Mouse (Mus musculus): ENCODE data around the gene Dock11. TPM values are rescaled to one million over a fixed set of nuclear protein-coding genes. Genes with fewer than 3 reads are reported as not detected.

The Dock11 gene
- polyA plus RNA-seq, 1 experiment from 2014 or later = 18.2 TPM

- Histone ChIP-seq H3K4me1 (no peaks in the 10 kb centered on the region), H3K4me3 (no peak overlapping the region), H3K27ac (replicated peaks) (no peak overlapping the region), H3K36me3 (replicated peaks) (no peaks in the 10 kb centered on the region), H3K27me3 (replicated peaks; ENCODE audit: low read depth, poor library complexity, severe bottlenecking) (no peaks in the 10 kb centered on the region), H3K9me3 (no peaks in the 10 kb centered on the region)
- no peak for DNase-seq (ENCODE audit: low spot score)
These were observed 161.7 kb downstream of the Dock11 start for GRCm38 (mm10) chrX:36050312-36050711.

DNA sequence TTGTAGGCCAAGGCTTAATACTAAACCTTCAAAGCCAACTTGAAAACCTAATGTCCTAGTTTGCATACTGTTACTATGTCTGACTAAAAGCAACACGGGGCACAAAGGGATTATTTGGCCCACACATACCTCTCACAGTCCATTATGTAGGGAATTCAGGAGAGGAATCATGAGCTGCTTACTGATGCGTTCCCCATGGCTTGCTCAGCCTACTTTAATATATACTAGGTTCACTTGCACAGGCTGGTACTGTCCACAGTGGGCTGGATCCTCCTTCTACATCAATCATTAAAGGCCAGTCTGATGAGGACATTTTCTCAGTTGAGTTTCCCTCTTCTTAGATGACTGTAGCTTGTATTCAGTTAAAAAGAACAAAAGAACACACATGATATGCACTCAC, 185.4 kb downstream of the Dock11 start:
- H3K27me3 ChIP-seq (replicated peaks; ENCODE audit: low read depth, poor library complexity, severe bottlenecking) = no peaks in the 10 kb centered on the region
- no peaks in the 10 kb centered on the region for H3K4me1 ChIP-seq
- H3K9me3 ChIP-seq = no peaks in the 10 kb centered on the region
- no peak overlapping the region for H3K27ac ChIP-seq (replicated peaks)
- H3K36me3 ChIP-seq (replicated peaks) = no peaks in the 10 kb centered on the region
- DNase-seq (ENCODE audit: low spot score) = no peak
- H3K4me3 ChIP-seq = no peak overlapping the region
- WGBS = 79% methylated on average over 2 of the region's 2 CpGs

GRCm38 (mm10) chrX:36077164-36077563, 188.5 kb downstream of the Dock11 start:
- Histone ChIP-seq H3K27ac (replicated peaks) (no peak overlapping the region), H3K4me1 (no peaks in the 10 kb centered on the region), H3K9me3 (no peaks in the 10 kb centered on the region), H3K36me3 (replicated peaks) (no peaks in the 10 kb centered on the region), H3K4me3 (no peak overlapping the region), H3K27me3 (replicated peaks; ENCODE audit: low read depth, poor library complexity, severe bottlenecking) (no peaks in the 10 kb centered on the region)
- WGBS = 83% methylated on average over 4 of the region's 4 CpGs
- DNase-seq (ENCODE audit: low spot score) = no peak

DNA sequence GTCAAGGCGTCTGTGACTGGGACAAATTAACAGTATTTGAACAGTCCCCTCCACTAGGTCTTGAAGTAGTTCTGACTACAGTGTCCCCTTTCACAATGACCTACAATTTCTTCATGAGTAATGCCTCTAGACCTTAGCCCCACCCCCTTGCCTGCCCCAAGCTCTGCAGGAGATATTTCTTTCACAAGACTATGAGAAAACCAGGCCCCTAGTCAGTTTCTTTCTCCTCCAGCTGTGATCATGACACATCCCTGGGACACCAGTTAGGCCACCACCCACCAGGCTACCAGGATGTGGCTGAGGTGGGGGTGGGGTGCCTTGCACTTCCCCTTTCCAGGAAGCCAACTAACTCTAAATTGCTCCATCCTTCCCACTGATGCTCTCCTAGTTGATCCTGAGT, 194.3 kb downstream of the Dock11 start:
- no peaks in the 10 kb centered on the region for H3K4me1 ChIP-seq
- DNase-seq (ENCODE audit: low spot score) = no peak
- no peak overlapping the region for H3K27ac ChIP-seq (replicated peaks)
- no peak overlapping the region for H3K4me3 ChIP-seq
- H3K27me3 ChIP-seq (replicated peaks; ENCODE audit: low read depth, poor library complexity, severe bottlenecking) = no peaks in the 10 kb centered on the region
- H3K36me3 ChIP-seq (replicated peaks) = no peaks in the 10 kb centered on the region
- H3K9me3 ChIP-seq = no peaks in the 10 kb centered on the region
- WGBS = 68% methylated on average over 1 of the region's 1 CpGs

GRCm38 (mm10) chrX:36088464-36089256, 200.0 kb downstream of the Dock11 start:
- no peaks in the 10 kb centered on the region for H3K27me3 ChIP-seq (replicated peaks; ENCODE audit: low read depth, poor library complexity, severe bottlenecking)
- no peak overlapping the region for H3K4me3 ChIP-seq
- no peaks in the 10 kb centered on the region for H3K36me3 ChIP-seq (replicated peaks)
- H3K9me3 ChIP-seq = no peaks in the 10 kb centered on the region
- 87% methylated on average over 6 of the region's 6 CpGs for WGBS
- no peak for DNase-seq (ENCODE audit: low spot score)
- no peaks in the 10 kb centered on the region for H3K4me1 ChIP-seq
- H3K27ac ChIP-seq (replicated peaks) = no peak overlapping the region

- WGBS = 96% methylated on average over 1 of the region's 1 CpGs
- no peak overlapping the region for H3K4me3 ChIP-seq
- H3K36me3 ChIP-seq (replicated peaks) = no peaks in the 10 kb centered on the region
- H3K9me3 ChIP-seq = peaks cover 2% of the 10 kb centered on the region; the same call in 1 of the 2 replicates
- no peaks in the 10 kb centered on the region for H3K27me3 ChIP-seq (replicated peaks; ENCODE audit: low read depth, poor library complexity, severe bottlenecking)
- no peak for DNase-seq (ENCODE audit: low spot score)
- H3K27ac ChIP-seq (replicated peaks) = no peak overlapping the region
- H3K4me1 ChIP-seq = no peaks in the 10 kb centered on the region
These were observed 212.3 kb downstream of the Dock11 start for GRCm38 (mm10) chrX:36100883-36101282.

GRCm38 (mm10) chrX:36101318-36101717, 212.7 kb downstream of the Dock11 start:
- Histone ChIP-seq H3K4me1 (no peaks in the 10 kb centered on the region), H3K27me3 (replicated peaks; ENCODE audit: low read depth, poor library complexity, severe bottlenecking) (no peaks in the 10 kb centered on the region), H3K36me3 (replicated peaks) (no peaks in the 10 kb centered on the region), H3K9me3 (peaks cover 2% of the 10 kb centered on the region; the same call in 1 of the 2 replicates), H3K27ac (replicated peaks) (no peak overlapping the region), H3K4me3 (no peak overlapping the region)
- WGBS = 83% methylated on average over 3 of the region's 3 CpGs
- DNase-seq (ENCODE audit: low spot score) = no peak

DNA sequence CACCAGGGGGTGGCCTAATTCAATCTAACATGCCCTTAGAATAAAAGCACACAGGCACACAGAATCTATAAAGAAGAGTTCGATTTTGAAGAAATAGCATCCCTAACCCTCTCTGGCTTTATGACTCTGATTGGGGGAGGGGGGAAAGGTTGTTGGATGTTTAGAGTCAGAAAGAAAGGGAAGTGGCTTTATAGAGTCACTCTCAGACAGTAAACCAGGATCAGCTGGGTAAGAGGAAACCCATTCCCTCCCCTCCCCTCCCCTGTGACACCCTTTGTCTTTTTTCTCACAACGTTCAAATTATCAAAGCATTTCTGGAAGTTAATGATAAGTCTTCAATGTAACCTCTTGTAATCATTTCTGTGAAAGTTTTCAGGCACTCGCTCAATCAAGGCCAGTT, 220.0 kb downstream of the Dock11 start:
- no peaks in the 10 kb centered on the region for H3K9me3 ChIP-seq
- no peaks in the 10 kb centered on the region for H3K36me3 ChIP-seq (replicated peaks)
- no peak for DNase-seq (ENCODE audit: low spot score)
- peaks cover 18% of the 10 kb centered on the region for H3K27me3 ChIP-seq (replicated peaks; ENCODE audit: low read depth, poor library complexity, severe bottlenecking)
- no peaks in the 10 kb centered on the region for H3K4me1 ChIP-seq
- 50% methylated on average over 3 of the region's 3 CpGs for WGBS
- no peak overlapping the region for H3K27ac ChIP-seq (replicated peaks)
- no peak overlapping the region for H3K4me3 ChIP-seq

DNA sequence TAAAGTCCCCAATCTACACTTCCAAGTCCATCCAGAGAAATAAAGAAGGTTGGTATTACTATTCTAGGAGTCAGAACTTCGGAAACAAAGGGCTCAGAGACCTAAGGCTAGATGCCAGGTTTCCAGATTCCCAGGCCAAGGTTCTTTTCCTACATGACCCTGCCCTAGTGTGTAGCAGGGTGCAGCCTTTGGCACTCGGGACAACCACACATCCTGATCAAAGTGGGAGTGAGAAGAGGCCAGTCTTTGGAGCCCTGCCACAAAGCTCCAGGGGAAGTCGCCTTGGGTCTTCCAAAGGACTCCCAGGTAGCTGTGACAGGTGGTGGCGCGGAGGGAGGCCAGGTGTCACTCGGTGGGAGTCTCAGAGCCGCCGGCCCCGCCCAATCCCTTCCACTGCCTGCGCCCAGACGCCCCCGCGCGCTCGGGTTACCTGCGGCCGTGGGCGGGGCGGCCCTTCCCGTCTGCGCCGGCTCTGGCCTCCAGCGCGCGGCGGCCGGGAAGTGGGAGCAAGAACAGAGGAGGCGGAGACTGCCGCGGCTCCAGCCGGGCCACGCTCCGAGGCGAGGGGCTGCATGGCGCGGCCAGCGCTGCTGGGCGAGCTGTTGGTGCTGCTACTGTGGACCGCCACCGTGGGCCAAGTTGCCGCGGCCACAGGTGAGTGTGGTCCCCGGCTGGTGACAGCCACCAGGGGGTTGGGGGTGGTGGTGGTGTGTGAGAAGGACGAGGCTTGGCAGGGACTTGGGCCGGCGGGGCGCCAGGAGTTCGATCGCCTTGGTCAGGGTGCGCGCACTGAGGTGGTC, 223.2 kb downstream of the Dock11 start, which contains the start of gene Il13ra1:
Gene Il13ra1, plus strand, starts transcription at position 489 of the 800 bp plus-strand sequence.
- no peaks in the 10 kb centered on the region for H3K36me3 ChIP-seq (replicated peaks)
- peaks cover 21% of the 10 kb centered on the region for H3K27me3 ChIP-seq (replicated peaks; ENCODE audit: low read depth, poor library complexity, severe bottlenecking)
- peak within 1 kb of the TSS; percentile 61; the same call in 1 of the 2 replicates for H3K27ac ChIP-seq (replicated peaks)
- peak; percentile 62 for DNase-seq (ENCODE audit: low spot score)
- H3K9me3 ChIP-seq = no peaks in the 10 kb centered on the region
- no peaks in the 10 kb centered on the region for H3K4me1 ChIP-seq
- 23% methylated on average over 51 of the region's 51 CpGs for WGBS
- peak within 1 kb of the TSS; percentile 64 for H3K4me3 ChIP-seq

GRCm38 (mm10) chrX:36112422-36112750, 223.8 kb downstream of the Dock11 start:
- Histone ChIP-seq H3K4me1 (no peaks in the 10 kb centered on the region), H3K27me3 (replicated peaks; ENCODE audit: low read depth, poor library complexity, severe bottlenecking) (peaks cover 21% of the 10 kb centered on the region), H3K36me3 (replicated peaks) (no peaks in the 10 kb centered on the region), H3K9me3 (no peaks in the 10 kb centered on the region), H3K27ac (replicated peaks) (peak overlapping the region; percentile 61; the same call in 1 of the 2 replicates), H3K4me3 (peak overlapping the region; percentile 64)
- WGBS = 12% methylated on average over 9 of the region's 9 CpGs
- DNase-seq (ENCODE audit: low spot score) = no peak

- peaks cover 21% of the 10 kb centered on the region for H3K27me3 ChIP-seq (replicated peaks; ENCODE audit: low read depth, poor library complexity, severe bottlenecking)
- DNase-seq (ENCODE audit: low spot score) = no peak
- H3K4me3 ChIP-seq = no peak overlapping the region
- H3K36me3 ChIP-seq (replicated peaks) = no peaks in the 10 kb centered on the region
- 86% methylated on average over 4 of the region's 4 CpGs for WGBS
- no peaks in the 10 kb centered on the region for H3K9me3 ChIP-seq
- no peaks in the 10 kb centered on the region for H3K4me1 ChIP-seq
- no peak overlapping the region for H3K27ac ChIP-seq (replicated peaks)
These were observed 226.5 kb downstream of the Dock11 start for GRCm38 (mm10) chrX:36115171-36115570.
